Mouse (Mus musculus): Measurements from ENCODE around the gene Ndst2. TPM values are rescaled to one million over a fixed set of nuclear protein-coding genes. Genes with fewer than 3 reads are reported as not detected.
A peak's percentile ranks its signal among the peaks of the same experiment; 100 is the strongest.

The Ndst2 gene
- polyA plus RNA-seq, 1 experiment from 2014 or later, result 16.7 TPM

DNA sequence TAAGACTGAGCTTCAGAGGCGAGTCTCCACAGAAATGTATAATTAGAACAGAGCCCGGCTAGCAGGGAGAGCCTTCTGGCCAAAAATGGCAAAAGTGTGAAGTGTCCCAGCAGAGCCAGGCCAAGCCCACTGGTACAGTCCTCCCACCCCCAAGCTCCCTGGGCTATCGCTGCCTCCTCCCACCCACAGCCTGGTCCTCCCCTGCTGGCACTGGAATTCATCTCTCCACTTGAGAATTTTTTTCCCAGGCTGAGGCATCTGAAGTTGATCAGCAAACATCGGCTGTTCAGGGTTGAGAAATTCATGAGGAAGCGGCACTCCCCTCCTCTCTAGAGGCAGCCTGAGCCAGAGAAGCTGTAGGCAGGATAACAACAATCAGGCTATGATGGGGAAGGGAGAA is 34.2 kb upstream of the Ndst2 start:
- 74% methylated on average over 5 of the region's 5 CpGs for WGBS
- H3K36me3 ChIP-seq (ENCODE audit: control insufficient read depth, insufficient read depth), result peaks cover 3% of the 10 kb centered on the region; the same call in 1 of the 2 replicates

GRCm38 (mm10) chr14:20767936-20768335 is 33.6 kb upstream of the Ndst2 start:
- Histone ChIP-seq H3K36me3 (ENCODE audit: control insufficient read depth, insufficient read depth) (peaks cover 6% of the 10 kb centered on the region; the same call in 1 of the 2 replicates), H3K9me3 (ENCODE audit: control insufficient read depth, low read length) (no peaks in the 10 kb centered on the region), H3K9ac (replicated peaks; ENCODE audit: low read depth, low read length) (no peak overlapping the region), H3K4me2 (ENCODE audit: low read length) (no peak overlapping the region), H3K4me3 (replicated peaks; ENCODE audit: low read length) (no peak overlapping the region), H3K27ac (ENCODE audit: low read length) (no peak overlapping the region), H3K27me3 (replicated peaks; ENCODE audit: control insufficient read depth, insufficient read depth, low read length) (no peaks in the 10 kb centered on the region), H3K4me1 (replicated peaks; ENCODE audit: control insufficient read depth, insufficient read depth, low read length) (no peaks in the 10 kb centered on the region)
- no peak for ATAC-seq
- WGBS, result 93% methylated on average over 7 of the region's 7 CpGs

More for the DNA sequence above, 34.2 kb upstream of the Ndst2 start:
- Histone ChIP-seq H3K9me3 (ENCODE audit: control insufficient read depth, low read length) (no peaks in the 10 kb centered on the region), H3K9ac (replicated peaks; ENCODE audit: low read depth, low read length) (no peak overlapping the region), H3K27ac (ENCODE audit: low read length) (no peak overlapping the region), H3K27me3 (replicated peaks; ENCODE audit: control insufficient read depth, insufficient read depth, low read length) (no peaks in the 10 kb centered on the region), H3K4me2 (ENCODE audit: low read length) (no peak overlapping the region), H3K4me1 (replicated peaks; ENCODE audit: control insufficient read depth, insufficient read depth, low read length) (no peaks in the 10 kb centered on the region), H3K4me3 (replicated peaks; ENCODE audit: low read length) (no peak overlapping the region)
- ATAC-seq, result peak; percentile 18; the same call in 1 of the 2 replicates

GRCm38 (mm10) chr14:20765642-20766258 is 31.4 kb upstream of the Ndst2 start:
- H3K9ac ChIP-seq (replicated peaks; ENCODE audit: low read depth, low read length), result no peak overlapping the region
- H3K4me1 ChIP-seq (replicated peaks; ENCODE audit: control insufficient read depth, insufficient read depth, low read length), result no peaks in the 10 kb centered on the region
- H3K4me3 ChIP-seq (replicated peaks; ENCODE audit: low read length), result no peak overlapping the region
- H3K27me3 ChIP-seq (replicated peaks; ENCODE audit: control insufficient read depth, insufficient read depth, low read length), result no peaks in the 10 kb centered on the region
- H3K27ac ChIP-seq (ENCODE audit: low read length), result no peak overlapping the region
- H3K36me3 ChIP-seq (ENCODE audit: control insufficient read depth, insufficient read depth), result peaks cover 6% of the 10 kb centered on the region; the same call in 1 of the 2 replicates
- H3K4me2 ChIP-seq (ENCODE audit: low read length), result no peak overlapping the region
- WGBS, result 31% methylated on average over 12 of the region's 12 CpGs
- no peaks in the 10 kb centered on the region for H3K9me3 ChIP-seq (ENCODE audit: control insufficient read depth, low read length)
- peak; percentile 72 for ATAC-seq

DNA sequence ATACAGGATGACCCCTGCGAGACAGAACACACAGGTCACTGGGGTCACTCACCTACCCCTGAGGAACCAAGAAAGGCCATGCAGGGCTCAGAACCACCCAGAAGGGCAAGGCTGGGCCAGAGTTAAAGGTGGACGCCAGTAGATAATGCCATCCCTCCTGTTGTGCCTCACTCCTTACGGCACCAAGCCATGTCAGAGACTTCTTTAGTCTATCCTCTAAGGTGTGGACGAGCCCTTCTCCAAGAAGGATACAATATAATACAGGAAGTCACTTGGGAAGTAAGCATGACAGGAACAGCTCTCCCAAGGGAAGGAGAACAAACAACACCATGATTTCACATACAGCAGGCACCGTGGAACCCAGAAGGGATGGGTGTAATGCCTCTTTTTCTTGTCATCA is 30.6 kb upstream of the Ndst2 start:
- H3K36me3 ChIP-seq (ENCODE audit: control insufficient read depth, insufficient read depth), result peaks cover 10% of the 10 kb centered on the region
- H3K4me1 ChIP-seq (replicated peaks; ENCODE audit: control insufficient read depth, insufficient read depth, low read length), result no peaks in the 10 kb centered on the region
- 94% methylated on average over 5 of the region's 5 CpGs for WGBS
- ATAC-seq, result no peak
- no peak overlapping the region for H3K4me3 ChIP-seq (replicated peaks; ENCODE audit: low read length)
- H3K4me2 ChIP-seq (ENCODE audit: low read length), result no peak overlapping the region
- no peaks in the 10 kb centered on the region for H3K9me3 ChIP-seq (ENCODE audit: control insufficient read depth, low read length)
- no peaks in the 10 kb centered on the region for H3K27me3 ChIP-seq (replicated peaks; ENCODE audit: control insufficient read depth, insufficient read depth, low read length)
- no peak overlapping the region for H3K27ac ChIP-seq (ENCODE audit: low read length)
- no peak overlapping the region for H3K9ac ChIP-seq (replicated peaks; ENCODE audit: low read depth, low read length)

- no peaks in the 10 kb centered on the region for H3K4me1 ChIP-seq (replicated peaks; ENCODE audit: control insufficient read depth, insufficient read depth, low read length)
- peaks cover 21% of the 10 kb centered on the region for H3K36me3 ChIP-seq (ENCODE audit: control insufficient read depth, insufficient read depth)
- H3K4me3 ChIP-seq (replicated peaks; ENCODE audit: low read length), result no peak overlapping the region
- no peak for ATAC-seq
- WGBS, result 84% methylated on average over 8 of the region's 8 CpGs
- no peaks in the 10 kb centered on the region for H3K9me3 ChIP-seq (ENCODE audit: control insufficient read depth, low read length)
- no peak overlapping the region for H3K9ac ChIP-seq (replicated peaks; ENCODE audit: low read depth, low read length)
- H3K4me2 ChIP-seq (ENCODE audit: low read length), result no peak overlapping the region
- H3K27me3 ChIP-seq (replicated peaks; ENCODE audit: control insufficient read depth, insufficient read depth, low read length), result no peaks in the 10 kb centered on the region
- H3K27ac ChIP-seq (ENCODE audit: low read length), result no peak overlapping the region
Observed at GRCm38 (mm10) chr14:20758768-20759435, 24.5 kb upstream of the Ndst2 start.

DNA sequence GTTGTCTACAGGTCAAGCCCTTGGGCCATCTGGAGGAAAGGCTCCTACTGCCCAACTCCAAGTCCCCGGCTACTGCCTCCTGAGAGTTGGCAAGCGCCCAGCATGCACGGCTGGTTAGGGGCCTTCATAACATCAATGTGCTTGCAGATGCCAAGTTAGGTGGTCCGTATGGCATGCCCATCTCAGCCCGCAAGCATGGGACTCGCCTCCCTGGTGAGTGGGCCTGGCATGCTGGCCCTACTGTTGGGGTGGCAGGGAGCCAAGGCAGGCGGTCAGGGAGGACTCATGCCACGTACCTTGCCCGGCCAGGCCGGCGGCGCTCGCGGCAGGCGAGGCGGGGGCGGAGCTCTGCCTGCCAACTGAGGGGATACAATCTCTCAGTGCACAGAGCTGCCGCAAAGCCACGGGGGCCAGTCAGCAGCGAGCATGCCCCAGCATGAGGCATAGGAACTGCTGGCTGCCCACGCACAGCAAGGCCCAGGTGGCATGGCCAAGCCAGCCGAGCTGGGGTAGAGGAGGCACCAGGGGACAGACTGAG is 23.1 kb upstream of the Ndst2 start:
- Histone ChIP-seq H3K36me3 (ENCODE audit: control insufficient read depth, insufficient read depth) (peaks cover 15% of the 10 kb centered on the region), H3K9ac (replicated peaks; ENCODE audit: low read depth, low read length) (no peak overlapping the region), H3K27me3 (replicated peaks; ENCODE audit: control insufficient read depth, insufficient read depth, low read length) (no peaks in the 10 kb centered on the region), H3K4me3 (replicated peaks; ENCODE audit: low read length) (no peak overlapping the region), H3K9me3 (ENCODE audit: control insufficient read depth, low read length) (no peaks in the 10 kb centered on the region), H3K4me1 (replicated peaks; ENCODE audit: control insufficient read depth, insufficient read depth, low read length) (no peaks in the 10 kb centered on the region), H3K4me2 (ENCODE audit: low read length) (no peak overlapping the region), H3K27ac (ENCODE audit: low read length) (no peak overlapping the region)
- WGBS, result 88% methylated on average over 22 of the region's 22 CpGs
- no peak for ATAC-seq

DNA sequence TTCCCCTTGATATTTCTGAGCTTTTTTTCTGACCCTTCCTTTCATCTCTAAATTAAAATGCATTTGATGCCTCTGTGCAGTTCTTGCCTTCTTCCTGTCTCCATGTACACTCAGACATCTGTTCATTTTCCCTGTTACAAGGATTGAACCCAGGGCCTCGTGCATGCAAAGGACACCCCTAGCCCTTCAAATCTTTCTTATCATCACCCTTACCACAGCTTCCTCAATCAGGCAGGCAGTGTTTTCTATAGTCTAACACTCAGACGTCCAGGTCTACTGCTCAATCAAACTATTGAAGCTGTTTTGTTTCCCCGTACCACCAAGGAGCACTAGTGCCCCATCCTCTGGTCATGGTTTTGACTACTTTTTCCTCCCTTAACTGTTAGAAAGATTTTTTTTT is 19.4 kb upstream of the Ndst2 start:
- Histone ChIP-seq H3K9ac (replicated peaks; ENCODE audit: low read depth, low read length) (no peak overlapping the region), H3K4me1 (replicated peaks; ENCODE audit: control insufficient read depth, insufficient read depth, low read length) (no peaks in the 10 kb centered on the region), H3K9me3 (ENCODE audit: control insufficient read depth, low read length) (no peaks in the 10 kb centered on the region), H3K27me3 (replicated peaks; ENCODE audit: control insufficient read depth, insufficient read depth, low read length) (no peaks in the 10 kb centered on the region), H3K36me3 (ENCODE audit: control insufficient read depth, insufficient read depth) (peaks cover 9% of the 10 kb centered on the region), H3K27ac (ENCODE audit: low read length) (no peak overlapping the region), H3K4me3 (replicated peaks; ENCODE audit: low read length) (no peak overlapping the region), H3K4me2 (ENCODE audit: low read length) (no peak overlapping the region)
- ATAC-seq, result no peak
- 90% methylated on average over 3 of the region's 3 CpGs for WGBS

- no peak overlapping the region for H3K9ac ChIP-seq (replicated peaks; ENCODE audit: low read depth, low read length)
- H3K27me3 ChIP-seq (replicated peaks; ENCODE audit: control insufficient read depth, insufficient read depth, low read length), result no peaks in the 10 kb centered on the region
- no peak overlapping the region for H3K4me2 ChIP-seq (ENCODE audit: low read length)
- 92% methylated on average over 5 of the region's 5 CpGs for WGBS
- H3K4me1 ChIP-seq (replicated peaks; ENCODE audit: control insufficient read depth, insufficient read depth, low read length), result no peaks in the 10 kb centered on the region
- H3K4me3 ChIP-seq (replicated peaks; ENCODE audit: low read length), result no peak overlapping the region
- ATAC-seq, result no peak
- no peaks in the 10 kb centered on the region; the same call in 1 of the 2 replicates for H3K36me3 ChIP-seq (ENCODE audit: control insufficient read depth, insufficient read depth)
- no peak overlapping the region for H3K27ac ChIP-seq (ENCODE audit: low read length)
- H3K9me3 ChIP-seq (ENCODE audit: control insufficient read depth, low read length), result no peaks in the 10 kb centered on the region
Observed at GRCm38 (mm10) chr14:20750503-20750902, 16.1 kb upstream of the Ndst2 start.

DNA sequence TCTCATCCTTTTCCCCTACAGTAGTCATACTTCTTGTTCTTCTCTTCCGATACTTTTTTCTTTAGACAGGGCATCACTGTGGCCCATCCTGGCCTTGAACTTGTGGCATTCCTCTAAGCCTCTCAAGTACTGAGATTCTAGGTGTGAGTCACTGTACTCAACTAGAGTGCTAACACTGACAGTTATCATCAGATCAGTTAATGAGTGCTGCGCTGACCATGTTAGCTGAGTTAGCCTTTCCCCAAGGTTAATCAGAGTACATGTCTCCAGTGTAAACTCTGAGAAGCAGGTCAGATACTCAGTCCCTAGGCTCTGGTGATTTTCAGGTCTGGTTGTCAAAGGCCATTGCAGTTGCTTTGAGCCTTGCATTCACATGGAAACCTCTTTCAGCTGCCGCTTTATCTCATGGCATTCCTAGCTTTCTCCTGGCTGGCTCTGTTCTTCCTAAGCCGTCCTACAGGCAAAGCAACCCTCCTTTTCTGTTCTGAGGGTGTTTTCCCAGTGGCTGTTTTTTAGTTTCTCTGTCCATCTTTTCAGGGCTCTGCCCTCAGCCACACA is 15.2 kb upstream of the Ndst2 start:
- 89% methylated on average over 4 of the region's 4 CpGs for WGBS
- no peaks in the 10 kb centered on the region for H3K9me3 ChIP-seq (ENCODE audit: control insufficient read depth, low read length)
- H3K4me3 ChIP-seq (replicated peaks; ENCODE audit: low read length), result no peak overlapping the region
- no peak for ATAC-seq
- no peaks in the 10 kb centered on the region for H3K27me3 ChIP-seq (replicated peaks; ENCODE audit: control insufficient read depth, insufficient read depth, low read length)
- no peak overlapping the region for H3K9ac ChIP-seq (replicated peaks; ENCODE audit: low read depth, low read length)
- no peaks in the 10 kb centered on the region for H3K4me1 ChIP-seq (replicated peaks; ENCODE audit: control insufficient read depth, insufficient read depth, low read length)
- H3K36me3 ChIP-seq (ENCODE audit: control insufficient read depth, insufficient read depth), result peaks cover under 1% of the 10 kb centered on the region; the same call in 1 of the 2 replicates
- no peak overlapping the region for H3K27ac ChIP-seq (ENCODE audit: low read length)
- no peak overlapping the region for H3K4me2 ChIP-seq (ENCODE audit: low read length)
